Mouse (Mus musculus) T-helper 17 cell (primary cell): ENCODE data around the gene Sys1.

Experiments used
- in situ Hi-C, 2 experiments: fragments of 300-600 bp; cut with MboI, MseI; formaldehyde crosslinking; loops; 1 replicate in 1 of 2; 2 replicates in 1 of 2; pipeline ENCODE4 v1.15.1; 2025; ENCODE audit warnings: high pct_unique_total_duplicates in 2 of 2

The Sys1 gene

DNA sequence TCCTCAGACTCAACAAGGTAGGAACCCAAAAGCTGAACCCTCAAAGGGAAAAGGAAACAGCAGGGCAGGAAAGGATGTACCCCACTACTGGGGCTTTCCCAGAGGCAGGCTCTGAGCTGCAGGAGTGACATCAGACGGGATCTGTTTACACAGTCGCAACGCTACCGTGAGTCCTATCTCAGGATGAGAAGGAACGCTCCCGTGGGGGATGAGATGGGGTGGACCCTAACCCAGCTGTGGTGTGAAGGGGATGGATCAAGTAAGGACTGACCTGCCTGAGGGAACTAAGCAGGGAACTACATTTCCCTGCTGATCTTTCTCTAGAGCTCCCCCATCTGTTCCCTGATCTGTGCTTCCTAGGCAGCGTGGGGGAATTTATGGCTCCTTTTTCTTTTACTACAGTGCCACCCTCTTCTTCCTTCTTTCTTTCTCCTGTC, at the start of gene Sys1:
Gene Sys1 (plus strand): TSS at position 101 of the 437 bp plus-strand sequence.
- in situ Hi-C loops: loop anchor here (5.0 kb wide), 2 partner anchors 60 to 70 kb away; no protein-coding TSS in a partner anchor

DNA sequence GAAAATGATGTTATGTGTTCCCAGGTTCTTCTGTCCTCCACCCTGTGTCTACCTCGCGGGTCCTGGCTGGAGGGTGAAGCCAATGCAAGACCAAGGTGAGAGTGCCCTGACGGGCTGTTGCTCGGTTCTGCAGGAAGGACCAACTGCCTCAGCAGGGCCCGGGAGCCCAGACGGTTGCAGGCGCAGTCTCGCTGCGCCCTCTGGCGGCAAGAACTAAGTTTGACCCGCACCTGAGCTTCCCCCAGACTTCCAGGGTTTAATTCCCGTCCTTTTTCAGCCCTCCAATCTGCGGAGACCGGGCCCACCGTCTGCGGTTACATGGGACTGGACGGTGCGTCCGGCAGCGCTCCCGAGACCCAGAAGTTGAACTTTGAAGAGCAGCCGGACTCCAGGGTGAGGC, 49.1 kb upstream of the Sys1 start:
- in situ Hi-C loops: no loop called here

DNA sequence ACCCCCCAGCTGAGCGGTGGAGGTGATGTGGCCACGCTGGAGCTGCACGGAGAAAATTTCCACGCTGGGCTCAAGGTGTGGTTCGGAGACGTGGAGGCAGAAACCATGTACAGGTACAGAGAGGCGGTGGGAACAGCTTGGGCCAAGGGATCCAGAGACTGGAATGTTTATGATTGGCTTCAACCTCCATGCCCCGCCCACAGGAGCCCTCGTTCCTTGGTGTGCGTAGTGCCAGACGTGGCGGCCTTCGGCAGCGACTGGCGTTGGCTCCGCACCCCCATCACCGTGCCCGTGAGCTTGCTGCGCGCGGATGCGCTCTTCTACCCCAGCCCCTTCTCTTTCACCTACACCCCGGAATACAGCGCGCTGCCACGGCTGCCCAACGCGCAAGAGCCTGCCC, 42.6 kb upstream of the Sys1 start:
- in situ Hi-C loops: no loop called here

DNA sequence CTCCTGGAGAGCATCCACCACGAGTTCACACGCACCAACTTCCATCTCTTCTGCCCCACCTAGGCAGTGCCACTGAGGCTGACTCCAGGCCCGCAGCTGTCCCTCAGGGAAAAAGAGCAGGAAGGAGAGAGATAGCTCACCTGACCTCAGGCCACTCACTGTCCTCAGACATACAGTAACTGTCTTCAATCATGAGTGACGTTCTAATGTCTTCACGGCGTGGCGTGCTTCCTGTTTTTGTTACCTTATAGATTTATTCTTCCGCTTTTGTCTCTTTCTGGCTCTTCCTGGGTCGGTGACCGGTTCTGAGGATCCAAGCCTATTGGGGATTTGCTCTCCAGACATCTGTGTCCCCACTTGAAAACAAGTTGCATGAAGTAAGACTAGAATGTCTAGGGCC, 42.2 kb upstream of the Sys1 start:
- in situ Hi-C loops: no loop called here

GRCm38 (mm10) chr2:164417198-164417597, 39.6 kb upstream of the Sys1 start:
- in situ Hi-C loops: loop anchor here in 1 of 2 experiments (5.0 kb wide), 1 partner anchor 110 kb away; no protein-coding TSS in a partner anchor

GRCm38 (mm10) chr2:164418308-164418875, 38.4 kb upstream of the Sys1 start:
- in situ Hi-C loops: loop anchor here in 1 of 2 experiments (5.0 kb wide), 1 partner anchor 109 kb away; no protein-coding TSS in a partner anchor

GRCm38 (mm10) chr2:164419489-164419888, 37.3 kb upstream of the Sys1 start:
- in situ Hi-C loops: loop anchor here in 1 of 2 experiments (5.0 kb wide), 1 partner anchor 108 kb away; no protein-coding TSS in a partner anchor

GRCm38 (mm10) chr2:164421306-164421705, 35.5 kb upstream of the Sys1 start:
- in situ Hi-C loops: no loop called here

- in situ Hi-C loops: no loop called here
These were observed 34.8 kb upstream of the Sys1 start for GRCm38 (mm10) chr2:164421979-164422378.

DNA sequence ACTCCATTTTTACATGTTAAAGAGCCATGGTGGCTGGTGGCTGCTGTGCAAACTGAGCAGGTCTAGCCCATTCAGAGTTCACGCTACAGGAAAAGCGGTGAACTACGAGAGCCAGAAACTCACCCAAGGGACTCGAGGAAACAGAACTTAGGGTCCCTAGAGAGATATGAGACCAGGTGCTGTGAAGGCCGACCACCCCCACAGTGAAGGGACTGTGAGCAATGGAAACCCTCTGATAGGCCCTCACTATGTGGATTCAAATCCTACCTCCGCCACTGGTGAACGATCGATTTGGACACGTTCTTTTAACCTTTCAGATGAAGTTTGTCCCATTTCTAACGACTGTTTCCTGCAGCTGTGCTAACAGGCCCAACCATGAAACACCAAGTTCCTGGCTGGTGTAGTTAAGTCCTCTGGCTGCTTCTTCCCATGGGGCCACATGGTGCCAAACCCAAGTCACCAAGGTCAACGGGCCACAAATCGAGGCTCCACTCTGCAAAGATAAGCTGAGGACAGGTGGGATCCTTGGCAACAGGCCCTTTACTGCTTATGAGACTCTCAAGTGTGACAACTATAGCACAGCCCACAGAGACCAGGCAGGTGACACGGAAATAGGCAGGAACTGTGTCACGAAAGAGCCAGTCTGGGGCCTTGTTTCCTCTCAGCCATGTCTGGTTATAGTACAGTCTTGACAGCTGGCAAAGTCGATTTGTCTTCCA, 33.9 kb upstream of the Sys1 start:
- in situ Hi-C loops: no loop called here

GRCm38 (mm10) chr2:164423464-164423863, 33.3 kb upstream of the Sys1 start:
- in situ Hi-C loops: no loop called here

DNA sequence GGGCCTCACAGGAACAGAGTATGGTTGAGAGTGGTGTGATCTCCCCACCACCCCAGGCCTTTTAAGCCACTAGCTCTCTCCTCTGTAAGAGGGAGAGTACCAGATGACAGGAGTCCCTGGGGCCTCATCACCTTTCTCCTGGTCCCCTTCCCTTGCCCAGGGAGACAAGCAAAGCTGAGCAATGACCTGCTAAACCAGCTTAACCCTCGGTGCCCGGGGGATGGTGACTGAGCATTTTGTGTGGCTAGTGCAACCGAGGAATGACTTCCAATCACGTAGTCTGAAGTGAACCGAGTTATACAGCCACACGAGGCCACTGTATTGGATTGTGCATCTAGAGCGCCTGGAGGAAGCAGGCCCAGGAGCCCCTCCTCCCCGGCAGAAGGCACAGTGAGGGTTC, 32.4 kb upstream of the Sys1 start:
- in situ Hi-C loops: no loop called here

DNA sequence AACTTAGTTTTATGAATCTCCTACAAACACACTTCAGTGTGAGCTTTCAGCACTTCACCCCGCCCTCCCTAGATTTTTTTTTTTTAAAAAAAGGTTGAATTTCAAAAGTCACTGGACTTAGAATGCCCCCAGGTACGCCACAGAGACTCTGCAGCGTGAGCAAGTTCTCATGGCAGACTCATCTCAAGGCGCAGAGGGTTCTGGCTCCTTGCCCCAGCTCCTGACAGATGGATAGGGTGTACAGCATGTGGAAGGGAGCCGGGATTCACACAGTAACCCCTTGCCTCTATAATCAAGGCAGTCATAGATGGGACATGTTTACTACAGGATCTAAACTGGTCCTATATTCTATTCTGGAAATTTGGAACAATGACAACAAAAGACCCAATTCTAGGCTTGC, 31.4 kb upstream of the Sys1 start:
- in situ Hi-C loops: no loop called here

- in situ Hi-C loops: no loop called here
These were observed 30.6 kb upstream of the Sys1 start for GRCm38 (mm10) chr2:164426121-164426520.

DNA sequence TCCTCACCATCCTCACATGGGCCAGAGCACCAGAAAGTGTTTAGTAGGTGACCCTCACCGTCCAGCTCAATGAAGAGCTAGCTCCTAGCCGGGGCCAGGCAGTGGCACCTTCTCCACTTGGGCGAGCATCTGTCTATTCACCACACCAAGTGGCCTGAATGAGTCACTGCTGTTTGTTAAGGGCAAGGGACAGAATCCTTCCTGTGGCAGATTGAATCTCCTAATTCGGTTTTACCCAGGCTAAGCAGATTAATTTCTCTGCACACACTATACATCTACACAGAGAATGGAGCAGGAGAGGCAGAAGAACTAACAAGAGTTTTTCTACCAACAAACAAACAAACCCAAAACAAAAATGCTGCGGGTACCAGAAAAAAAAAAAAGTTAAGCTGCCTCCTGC, 29.8 kb upstream of the Sys1 start:
- in situ Hi-C loops: no loop called here

GRCm38 (mm10) chr2:164428451-164428850, 28.3 kb upstream of the Sys1 start:
- in situ Hi-C loops: no loop called here

GRCm38 (mm10) chr2:164429881-164430615, 26.7 kb upstream of the Sys1 start:
- in situ Hi-C loops: no loop called here

DNA sequence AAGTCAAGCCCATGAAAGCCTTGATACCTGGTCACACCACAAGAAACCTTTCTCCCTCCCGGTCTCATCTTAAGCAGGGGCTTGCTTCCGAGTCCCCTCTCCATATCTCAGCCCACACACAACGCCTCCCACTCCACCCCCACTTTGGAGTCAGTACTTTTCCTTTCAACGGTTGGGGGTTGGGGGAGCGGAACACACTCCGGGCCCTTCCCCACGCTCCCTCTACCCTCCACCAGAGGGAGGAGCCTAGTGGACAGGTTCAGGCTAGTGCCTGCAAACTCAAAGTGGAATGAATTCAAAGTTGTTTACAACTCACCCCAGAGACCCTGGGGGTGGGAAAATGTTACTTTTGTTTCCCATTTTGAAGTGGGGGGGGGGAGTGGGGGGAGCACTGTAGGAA, 26.1 kb upstream of the Sys1 start:
- in situ Hi-C loops: no loop called here

DNA sequence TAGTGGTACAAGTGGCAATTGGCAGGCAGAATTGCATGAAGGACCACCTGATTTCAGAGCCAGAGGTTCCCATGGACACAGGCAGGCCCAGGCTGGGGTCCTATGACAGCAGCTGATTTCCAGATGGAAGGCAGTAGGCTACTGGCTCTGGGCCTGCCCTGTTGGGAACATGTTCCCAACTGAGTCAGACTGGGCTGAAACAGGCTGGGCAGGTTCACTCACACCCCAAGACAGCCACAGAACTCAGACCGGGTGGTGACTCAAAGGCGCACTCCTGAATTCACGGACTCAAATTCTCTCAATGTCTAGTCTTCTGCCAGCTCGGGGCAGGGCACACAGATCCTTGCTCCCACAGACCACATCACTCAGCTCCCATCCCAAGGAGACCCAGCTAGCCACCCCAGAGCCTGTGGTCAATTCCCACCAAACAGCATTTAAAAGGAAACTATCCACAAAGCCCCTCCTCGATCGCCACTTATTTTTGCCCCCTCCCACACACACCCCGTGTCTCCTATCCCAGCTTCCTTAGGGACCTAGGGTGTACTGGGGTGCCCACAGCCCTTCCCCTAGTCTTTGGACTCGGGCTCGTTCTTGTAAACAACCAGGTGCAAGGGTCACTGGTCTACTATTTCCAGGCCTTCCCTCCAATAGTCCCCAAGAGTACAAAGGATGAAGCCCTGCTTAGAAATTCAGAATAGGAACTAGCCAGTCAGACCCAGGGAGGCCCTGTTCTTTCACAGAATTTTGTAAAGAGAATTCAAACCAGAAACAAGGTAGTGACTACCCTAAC, 24.9 kb upstream of the Sys1 start:
- in situ Hi-C loops: no loop called here

- in situ Hi-C loops: no loop called here
These were observed 24.1 kb upstream of the Sys1 start for GRCm38 (mm10) chr2:164432541-164433191.

DNA sequence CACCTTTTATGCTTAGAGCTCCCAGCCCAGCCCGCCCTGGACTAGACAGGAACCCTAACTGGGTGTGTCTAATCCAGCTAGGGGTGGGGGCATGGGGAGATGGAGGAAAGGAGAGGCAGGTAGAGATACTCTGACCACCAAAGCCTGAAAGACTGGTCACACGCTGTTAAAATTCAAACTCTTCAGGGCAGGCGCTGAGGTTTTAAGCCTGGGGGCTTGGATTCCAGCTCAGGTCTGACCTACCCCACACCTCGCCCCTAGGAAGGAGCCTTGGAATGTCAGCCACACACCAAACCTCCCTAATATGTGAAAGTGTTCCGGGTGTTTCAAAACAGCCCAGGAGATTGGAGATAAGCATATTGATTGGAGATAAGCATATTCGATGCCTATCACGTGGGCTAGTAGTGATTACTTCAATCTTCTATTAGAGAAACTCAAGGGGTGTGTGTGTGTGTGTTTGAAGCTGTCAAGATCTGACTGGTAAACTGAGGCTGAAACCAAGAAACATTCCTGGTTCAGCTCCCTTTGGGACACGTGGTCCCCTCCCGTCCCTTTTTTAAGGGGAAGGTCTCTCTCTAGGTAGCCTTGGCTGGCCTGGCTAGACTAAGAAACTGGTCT, 23.4 kb upstream of the Sys1 start:
- in situ Hi-C loops: no loop called here
